Mouse (Mus musculus): ENCODE data around the gene Slc17a3. TPM values are rescaled to one million over a fixed set of nuclear protein-coding genes. Genes with fewer than 3 reads are reported as not detected.
A peak's percentile ranks its signal among the peaks of the same experiment; 100 is the strongest.

Gene Slc17a3
- polyA plus RNA-seq, 1 experiment from 2014 or later, result 0.72 TPM

- 0 out of 2 replicates have a peak, but pooled peaks cover 3% of the 10 kb centered on the region for H3K4me1 ChIP-seq
- no peak overlapping the region for H3K9ac ChIP-seq
- no peak overlapping the region for H3K4me2 ChIP-seq
- ATAC-seq, result no peak
- no peak overlapping the region for H3K27ac ChIP-seq
- H3K36me3 ChIP-seq, result no peaks in the 10 kb centered on the region
- no peak overlapping the region for H3K4me3 ChIP-seq
- 22% methylated on average over 5 of the region's 5 CpGs for WGBS (ENCODE audit: insufficient replicate concordance)
- H3K27me3 ChIP-seq (replicated peaks), result no peaks in the 10 kb centered on the region
- no peaks in the 10 kb centered on the region for H3K9me3 ChIP-seq (replicated peaks)
Observed at GRCm38 (mm10) chr13:23879636-23880035, 40.4 kb downstream of the Slc17a3 start.

GRCm38 (mm10) chr13:23885540-23885939 is 46.3 kb downstream of the Slc17a3 start:
- Histone ChIP-seq H3K27ac (no peak overlapping the region), H3K9me3 (replicated peaks) (no peaks in the 10 kb centered on the region), H3K4me1 (peaks cover 16% of the 10 kb centered on the region), H3K36me3 (no peaks in the 10 kb centered on the region), H3K27me3 (replicated peaks) (no peaks in the 10 kb centered on the region), H3K4me3 (no peak overlapping the region), H3K4me2 (no peak overlapping the region), H3K9ac (no peak overlapping the region)
- no peak for ATAC-seq
- 15% methylated on average over 2 of the region's 2 CpGs for WGBS (ENCODE audit: insufficient replicate concordance)

GRCm38 (mm10) chr13:23887026-23887725 is 47.9 kb downstream of the Slc17a3 start:
- H3K27me3 ChIP-seq (replicated peaks), result no peaks in the 10 kb centered on the region
- no peak overlapping the region for H3K4me2 ChIP-seq
- H3K36me3 ChIP-seq, result no peaks in the 10 kb centered on the region
- peaks cover 16% of the 10 kb centered on the region for H3K4me1 ChIP-seq
- no peaks in the 10 kb centered on the region for H3K9me3 ChIP-seq (replicated peaks)
- peak; percentile 73 for ATAC-seq
- no peak overlapping the region for H3K27ac ChIP-seq
- no peak overlapping the region for H3K4me3 ChIP-seq
- WGBS (ENCODE audit: insufficient replicate concordance), result 61% methylated on average over 3 of the region's 3 CpGs
- no peak overlapping the region for H3K9ac ChIP-seq

GRCm38 (mm10) chr13:23889011-23889605 is 49.9 kb downstream of the Slc17a3 start:
- no peaks in the 10 kb centered on the region for H3K9me3 ChIP-seq (replicated peaks)
- no peaks in the 10 kb centered on the region for H3K27me3 ChIP-seq (replicated peaks)
- no peaks in the 10 kb centered on the region for H3K36me3 ChIP-seq
- H3K4me2 ChIP-seq, result no peak overlapping the region
- ATAC-seq, result no peak
- whole genome bisulfite sequencing (ENCODE audit: insufficient replicate concordance), result 61% methylated on average over 6 of the region's 6 CpGs
- H3K27ac ChIP-seq, result no peak overlapping the region
- peaks cover 25% of the 10 kb centered on the region for H3K4me1 ChIP-seq
- H3K9ac ChIP-seq, result no peak overlapping the region
- no peak overlapping the region for H3K4me3 ChIP-seq

GRCm38 (mm10) chr13:23892592-23893268 is 53.5 kb downstream of the Slc17a3 start:
- no peaks in the 10 kb centered on the region for H3K27me3 ChIP-seq (replicated peaks)
- no peaks in the 10 kb centered on the region for H3K36me3 ChIP-seq
- H3K4me2 ChIP-seq, result no peak overlapping the region
- H3K9ac ChIP-seq, result no peak overlapping the region
- no peak overlapping the region for H3K27ac ChIP-seq
- H3K4me1 ChIP-seq, result 0 out of 2 replicates have a peak, but pooled peaks cover 9% of the 10 kb centered on the region
- no peak overlapping the region for H3K4me3 ChIP-seq
- H3K9me3 ChIP-seq (replicated peaks), result no peaks in the 10 kb centered on the region
- ATAC-seq, result no peak
- 34% methylated on average over 9 of the region's 9 CpGs for WGBS (ENCODE audit: insufficient replicate concordance)

- no peaks in the 10 kb centered on the region for H3K27me3 ChIP-seq (replicated peaks)
- no peak overlapping the region for H3K4me3 ChIP-seq
- H3K9ac ChIP-seq, result no peak overlapping the region
- H3K9me3 ChIP-seq (replicated peaks), result no peaks in the 10 kb centered on the region
- WGBS (ENCODE audit: insufficient replicate concordance), result 19% methylated on average over 4 of the region's 4 CpGs
- no peak overlapping the region for H3K4me2 ChIP-seq
- H3K36me3 ChIP-seq, result no peaks in the 10 kb centered on the region
- no peak for ATAC-seq
- no peak overlapping the region for H3K27ac ChIP-seq
- 0 out of 2 replicates have a peak, but pooled peaks cover 9% of the 10 kb centered on the region for H3K4me1 ChIP-seq
Observed at GRCm38 (mm10) chr13:23893269-23893593, 54.0 kb downstream of the Slc17a3 start.

- H3K27ac ChIP-seq, result no peak overlapping the region
- H3K27me3 ChIP-seq (replicated peaks), result no peaks in the 10 kb centered on the region
- H3K4me1 ChIP-seq, result 0 out of 2 replicates have a peak, but pooled peaks cover 1% of the 10 kb centered on the region
- H3K9me3 ChIP-seq (replicated peaks), result no peaks in the 10 kb centered on the region
- no peak overlapping the region for H3K4me3 ChIP-seq
- no peak overlapping the region for H3K9ac ChIP-seq
- no peak for ATAC-seq
- WGBS (ENCODE audit: insufficient replicate concordance), result 24% methylated on average over 6 of the region's 6 CpGs
- H3K4me2 ChIP-seq, result no peak overlapping the region
- no peaks in the 10 kb centered on the region for H3K36me3 ChIP-seq
Observed at GRCm38 (mm10) chr13:23898242-23898641, 59.0 kb downstream of the Slc17a3 start.

GRCm38 (mm10) chr13:23906906-23907305 is 67.7 kb downstream of the Slc17a3 start:
- Histone ChIP-seq H3K4me1 (peaks cover 16% of the 10 kb centered on the region; the same call in 1 of the 2 replicates), H3K4me2 (no peak overlapping the region), H3K9me3 (replicated peaks) (no peaks in the 10 kb centered on the region), H3K36me3 (no peaks in the 10 kb centered on the region), H3K27me3 (replicated peaks) (no peaks in the 10 kb centered on the region; the same call in 1 of the 2 replicates), H3K9ac (no peak overlapping the region), H3K27ac (no peak overlapping the region), H3K4me3 (no peak overlapping the region)
- WGBS (ENCODE audit: insufficient replicate concordance), result 85% methylated on average over 5 of the region's 5 CpGs
- no peak for ATAC-seq

GRCm38 (mm10) chr13:23910121-23910520 is 70.9 kb downstream of the Slc17a3 start:
- H3K27me3 ChIP-seq (replicated peaks), result no peaks in the 10 kb centered on the region; the same call in 1 of the 2 replicates
- no peak overlapping the region for H3K4me3 ChIP-seq
- no peak overlapping the region for H3K9ac ChIP-seq
- no peak overlapping the region for H3K27ac ChIP-seq
- WGBS (ENCODE audit: insufficient replicate concordance), result 47% methylated on average over 5 of the region's 5 CpGs
- H3K4me2 ChIP-seq, result no peak overlapping the region
- no peaks in the 10 kb centered on the region for H3K9me3 ChIP-seq (replicated peaks)
- no peaks in the 10 kb centered on the region for H3K36me3 ChIP-seq
- peaks cover 41% of the 10 kb centered on the region for H3K4me1 ChIP-seq
- ATAC-seq, result no peak

Other genes with a start within 250 kb of the Slc17a3 start
- gene Hist1h2be, start 218.3 kb upstream of the Slc17a3 start, polyA plus RNA-seq (2016; fragmentation: Nextera tagmentation; extraction: Ambion mirVana), result 2.1 and 2.2 TPM in 2 replicates
- gene Hist1h1e, start 216.9 kb upstream of the Slc17a3 start, polyA plus RNA-seq (2016; fragmentation: Nextera tagmentation; extraction: Ambion mirVana), result 26.5 and 27.9 TPM in 2 replicates
- gene Hist1h2ac, start 155.5 kb upstream of the Slc17a3 start, polyA plus RNA-seq (2016; fragmentation: Nextera tagmentation; extraction: Ambion mirVana), result 0.91 and 1.3 TPM in 2 replicates
- gene Hist1h2bc, start 155.2 kb upstream of the Slc17a3 start, polyA plus RNA-seq (2016; fragmentation: Nextera tagmentation; extraction: Ambion mirVana), result 75.3 and 75.6 TPM in 2 replicates
- not detected in 2 replicates for gene Hist1h1t, start 143.6 kb upstream of the Slc17a3 start, polyA plus RNA-seq (2016; fragmentation: Nextera tagmentation; extraction: Ambion mirVana)
- 8.6 and 11.6 TPM in 2 replicates for gene Hist1h4c, start 141.0 kb upstream of the Slc17a3 start, polyA plus RNA-seq (2016; fragmentation: Nextera tagmentation; extraction: Ambion mirVana)
- 4.9 and 5.7 TPM in 2 replicates for gene Hfe, start 128.6 kb upstream of the Slc17a3 start, polyA plus RNA-seq (2016; fragmentation: Nextera tagmentation; extraction: Ambion mirVana)
- gene Hist1h1c, start 100.6 kb upstream of the Slc17a3 start, polyA plus RNA-seq (2016; fragmentation: Nextera tagmentation; extraction: Ambion mirVana), result 56.9 and 57.2 TPM in 2 replicates
- gene Hist1h3c, start 93.8 kb upstream of the Slc17a3 start, polyA plus RNA-seq (2016; fragmentation: Nextera tagmentation; extraction: Ambion mirVana), result 4.8 and 6.7 TPM in 2 replicates
- 4.6 and 5.5 TPM in 2 replicates for gene Hist1h2bb, start 92.7 kb upstream of the Slc17a3 start, polyA plus RNA-seq (2016; fragmentation: Nextera tagmentation; extraction: Ambion mirVana)
- 70.3 TPM in 2 replicates for gene Hist1h2ab, start 88.3 kb upstream of the Slc17a3 start, polyA plus RNA-seq (2016; fragmentation: Nextera tagmentation; extraction: Ambion mirVana)
- 15.2 and 16.6 TPM in 2 replicates for gene Hist1h3b, start 87.2 kb upstream of the Slc17a3 start, polyA plus RNA-seq (2016; fragmentation: Nextera tagmentation; extraction: Ambion mirVana)
- gene Hist1h4b, start 82.4 kb upstream of the Slc17a3 start, polyA plus RNA-seq (2016; fragmentation: Nextera tagmentation; extraction: Ambion mirVana), result 4.5 and 5.7 TPM in 2 replicates
- 0.44 and 0.93 TPM in 2 replicates for gene Hist1h4a, start 78.2 kb upstream of the Slc17a3 start, polyA plus RNA-seq (2016; fragmentation: Nextera tagmentation; extraction: Ambion mirVana)
- 5.5 and 6.8 TPM in 2 replicates for gene Hist1h3a, start 77.0 kb upstream of the Slc17a3 start, polyA plus RNA-seq (2016; fragmentation: Nextera tagmentation; extraction: Ambion mirVana)
- 4.9 and 5.8 TPM in 2 replicates for gene Hist1h1a, start 75.8 kb upstream of the Slc17a3 start, polyA plus RNA-seq (2016; fragmentation: Nextera tagmentation; extraction: Ambion mirVana)
- not detected in 2 replicates for gene Trim38, start 69.5 kb upstream of the Slc17a3 start, polyA plus RNA-seq (2016; fragmentation: Nextera tagmentation; extraction: Ambion mirVana)
- gene Slc17a2, start 32.4 kb upstream of the Slc17a3 start, polyA plus RNA-seq (2016; fragmentation: Nextera tagmentation; extraction: Ambion mirVana), result 0.35 and 0.43 TPM in 2 replicates
- not detected in 2 replicates for gene Slc17a1, start 28.3 kb downstream of the Slc17a3 start, polyA plus RNA-seq (2016; fragmentation: Nextera tagmentation; extraction: Ambion mirVana)
- 0.06 TPM in 1 of 2 replicates, not detected in the other for gene Slc17a4, start 75.6 kb downstream of the Slc17a3 start, polyA plus RNA-seq (2016; fragmentation: Nextera tagmentation; extraction: Ambion mirVana)
- gene Hist1h2ba, start 94.7 kb downstream of the Slc17a3 start, polyA plus RNA-seq (2016; fragmentation: Nextera tagmentation; extraction: Ambion mirVana), result not detected in 2 replicates
- gene Hist1h2aa, start 95.0 kb downstream of the Slc17a3 start, polyA plus RNA-seq (2016; fragmentation: Nextera tagmentation; extraction: Ambion mirVana), result not detected in 2 replicates
- not detected in 2 replicates for gene Scgn, start 151.8 kb downstream of the Slc17a3 start, polyA plus RNA-seq (2016; fragmentation: Nextera tagmentation; extraction: Ambion mirVana)